Mouse (Mus musculus) liver, embryonic 12.5 days (tissue): Measurements from ENCODE around the gene Arhgap45. TPM values are rescaled to one million over a fixed set of nuclear protein-coding genes. Genes with fewer than 3 reads are reported as not detected.

Source experiments
- polyA plus RNA-seq: library from polyadenylated mRNA; unstranded; fragments of >200 nt; fragmentation: Nextera tagmentation; extraction: Ambion mirVana; gene quantifications from 2 replicates; pipeline ENCODE4 v1.2.1, GENCODE M21; 2016

Arhgap45 gene
- polyA plus RNA-seq, 1 experiment from 2014 or later, result 22.8 TPM

Other genes with a start within 250 kb of the Arhgap45 start
- gene Rnf126, start 249.7 kb upstream of the Arhgap45 start, polyA plus RNA-seq, result 79.6 and 80.4 TPM in 2 replicates
- gene Fstl3, start 239.4 kb upstream of the Arhgap45 start, polyA plus RNA-seq, result 0.80 and 0.98 TPM in 2 replicates
- gene Prss57, start 225.7 kb upstream of the Arhgap45 start, polyA plus RNA-seq, result 1.4 and 2.2 TPM in 2 replicates
- gene Palm, start 223.1 kb upstream of the Arhgap45 start, polyA plus RNA-seq, result 12.4 and 13.2 TPM in 2 replicates
- 0.49 and 0.54 TPM in 2 replicates for gene Misp, start 195.7 kb upstream of the Arhgap45 start, polyA plus RNA-seq
- 207 and 211 TPM in 2 replicates for gene Ptbp1, start 162.2 kb upstream of the Arhgap45 start, polyA plus RNA-seq
- gene Prtn3, start 142.2 kb upstream of the Arhgap45 start, polyA plus RNA-seq, result 38.4 and 38.6 TPM in 2 replicates
- 8.2 and 10.0 TPM in 2 replicates for gene Plppr3, start 142.0 kb upstream of the Arhgap45 start, polyA plus RNA-seq
- gene Elane, start 130.4 kb upstream of the Arhgap45 start, polyA plus RNA-seq, result 12.1 and 15.4 TPM in 2 replicates
- not detected in 2 replicates for gene Cfd, start 125.8 kb upstream of the Arhgap45 start, polyA plus RNA-seq
- gene Med16, start 107.7 kb upstream of the Arhgap45 start, polyA plus RNA-seq, result 26.6 and 27.4 TPM in 2 replicates
- 0.98 and 11.0 TPM in 2 replicates for gene Gm26602, start 105.8 kb upstream of the Arhgap45 start, polyA plus RNA-seq
- gene Kiss1r, start 99.7 kb upstream of the Arhgap45 start, polyA plus RNA-seq, result 0.35 and 0.43 TPM in 2 replicates
- gene R3hdm4, start 95.4 kb upstream of the Arhgap45 start, polyA plus RNA-seq, result 67.5 and 74.1 TPM in 2 replicates
- 5.6 and 6.4 TPM in 2 replicates for gene Arid3a, start 89.6 kb upstream of the Arhgap45 start, polyA plus RNA-seq
- gene Wdr18, start 56.5 kb upstream of the Arhgap45 start, polyA plus RNA-seq, result 99.9 and 114 TPM in 2 replicates
- gene Grin3b, start 45.9 kb upstream of the Arhgap45 start, polyA plus RNA-seq, result 0.14 TPM in 2 replicates
- gene Tmem259, start 32.3 kb upstream of the Arhgap45 start, polyA plus RNA-seq, result 17.2 and 17.5 TPM in 2 replicates
- 68.2 and 75.4 TPM in 2 replicates for gene Cnn2, start 28.1 kb upstream of the Arhgap45 start, polyA plus RNA-seq
- 10.5 and 12.1 TPM in 2 replicates for gene Abca7, start 20.2 kb upstream of the Arhgap45 start, polyA plus RNA-seq
- 142 and 147 TPM in 2 replicates for gene Polr2e, start 23.1 kb downstream of the Arhgap45 start, polyA plus RNA-seq
- gene Gpx4, start 30.5 kb downstream of the Arhgap45 start, polyA plus RNA-seq, result 682 and 685 TPM in 2 replicates
- 15.0 and 15.4 TPM in 2 replicates for gene Sbno2, start 88.9 kb downstream of the Arhgap45 start, polyA plus RNA-seq
- 18.6 and 19.8 TPM in 2 replicates for gene Stk11, start 99.2 kb downstream of the Arhgap45 start, polyA plus RNA-seq
- 393 and 419 TPM in 2 replicates for gene Atp5d, start 122.0 kb downstream of the Arhgap45 start, polyA plus RNA-seq
- gene Cbarp, start 124.2 kb downstream of the Arhgap45 start, polyA plus RNA-seq, result 0.94 and 0.96 TPM in 2 replicates
- 5.7 and 6.3 TPM in 2 replicates for gene Midn, start 131.6 kb downstream of the Arhgap45 start, polyA plus RNA-seq
- 22.1 and 27.3 TPM in 2 replicates for gene Cirbp, start 149.3 kb downstream of the Arhgap45 start, polyA plus RNA-seq
- gene 1600002K03Rik, start 156.3 kb downstream of the Arhgap45 start, polyA plus RNA-seq, result 14.0 and 16.4 TPM in 2 replicates
- 3.1 and 3.4 TPM in 2 replicates for gene Efna2, start 162.8 kb downstream of the Arhgap45 start, polyA plus RNA-seq
- 33.5 and 35.1 TPM in 2 replicates for gene Mum1, start 209.8 kb downstream of the Arhgap45 start, polyA plus RNA-seq
- 296 and 312 TPM in 2 replicates for gene Ndufs7, start 232.5 kb downstream of the Arhgap45 start, polyA plus RNA-seq
- 43.0 and 50.0 TPM in 2 replicates for gene Gamt, start 244.4 kb downstream of the Arhgap45 start, polyA plus RNA-seq
- gene Dazap1, start 244.8 kb downstream of the Arhgap45 start, polyA plus RNA-seq, result 44.3 and 45.9 TPM in 2 replicates